Mouse (Mus musculus) MEL (cell line): ENCODE data around the gene Kctd10. TPM values are rescaled to one million over a fixed set of nuclear protein-coding genes. Genes with fewer than 3 reads are reported as not detected.

Source experiments
- DNase-seq: peaks from one replicate; pipeline ENCODE4 v3.0.0; 2011; ENCODE audit warnings: low read depth, low spot score
- H3K27ac ChIP-seq: 2 replicates; pipeline ENCODE4 v1.5.1; 2012; ENCODE audit warnings: low read depth, mild to moderate bottlenecking, control low read depth, low read length, moderate library complexity; ENCODE audit not compliant: control insufficient read depth
- H3K27me3 ChIP-seq, 2 experiments: fragments of 150-350 bp in 1 of 2; sonication (generic) in 1 of 2; 2 replicates each; pipeline ENCODE4 v1.6.1; 2012; ENCODE audit warnings: low read length in 2 of 2, mild to moderate bottlenecking in 2 of 2, improper control_type of control experiment in 1 of 2, moderate library complexity in 1 of 2; ENCODE audit not compliant: insufficient read depth in 2 of 2, control insufficient read depth in 1 of 2
- H3K36me3 ChIP-seq, 2 experiments: 2 replicates each; pipeline ENCODE4 v1.6.1; 2012 to 2014; ENCODE audit warnings: low read length in 2 of 2, improper control_type of control experiment in 1 of 2, inconsistent platforms in 1 of 2, mild to moderate bottlenecking in 1 of 2; ENCODE audit not compliant: insufficient read depth in 2 of 2, control insufficient read depth in 1 of 2
- H3K4me1 ChIP-seq, 2 experiments: fragments of 150-350 bp in 1 of 2; sonication (generic) in 1 of 2; 2 replicates each; pipeline ENCODE4 v1.6.1; 2012; ENCODE audit warnings: low read length in 2 of 2, improper control_type of control experiment in 1 of 2, mild to moderate bottlenecking in 1 of 2; ENCODE audit not compliant: insufficient read depth in 2 of 2, control insufficient read depth in 1 of 2
- H3K4me3 ChIP-seq, 2 experiments: fragments of 150-350 bp in 1 of 2; sonication (generic) in 1 of 2; 2 replicates each; pipeline ENCODE4 v1.5.1; 2012; ENCODE audit warnings: low read depth in 2 of 2, low read length in 2 of 2, mild to moderate bottlenecking in 2 of 2, moderate library complexity in 2 of 2, control low read depth in 1 of 2, improper control_type of control experiment in 1 of 2; ENCODE audit not compliant: control insufficient read depth in 1 of 2, insufficient read depth in 1 of 2
- H3K79me2 ChIP-seq: 2 replicates; pipeline ENCODE4 v1.6.1; 2012; ENCODE audit warnings: mild to moderate bottlenecking, low read length, moderate library complexity; ENCODE audit not compliant: control insufficient read depth, poor library complexity, insufficient read depth
- H3K9ac ChIP-seq: 2 replicates; pipeline ENCODE4 v1.6.1; 2012; ENCODE audit warnings: low read depth, mild to moderate bottlenecking, control low read depth, low read length, moderate library complexity; ENCODE audit not compliant: control insufficient read depth, poor library complexity, severe bottlenecking
- H3K9me3 ChIP-seq: fragments of 150-350 bp; sonication (generic); replicated peaks from 2 replicates; pipeline ENCODE4 v1.6.1; 2012; ENCODE audit warnings: mild to moderate bottlenecking, low read length, improper control_type of control experiment, moderate library complexity; ENCODE audit not compliant: insufficient read depth
- BHLHE40 ChIP-seq: IDR thresholded peaks from 2 replicates; pipeline ENCODE4 v1.6.1; 2012; ENCODE audit warnings: low read depth, mild to moderate bottlenecking, inconsistent platforms, low read length, improper control_type of control experiment, borderline replicate concordance
- CHD1 ChIP-seq: IDR thresholded peaks from 2 replicates; pipeline ENCODE4 v1.6.1; 2012; ENCODE audit warnings: low read depth, mild to moderate bottlenecking, inconsistent platforms, low read length, improper control_type of control experiment
- CTCF ChIP-seq, 3 experiments: IDR thresholded peaks in 2 of 3; conservative IDR thresholded peaks in 1 of 3; 2 replicates each; pipeline ENCODE4 v1.5.1; 2011 to 2012; ENCODE audit warnings: low read length in 3 of 3, low read depth in 2 of 3, mild to moderate bottlenecking in 2 of 3, improper control_type of control experiment in 1 of 3, inconsistent platforms in 1 of 3, mixed read lengths in 1 of 3, moderate library complexity in 1 of 3; ENCODE audit not compliant: control insufficient read depth in 1 of 3, insufficient read depth in 1 of 3, poor library complexity in 1 of 3, severe bottlenecking in 1 of 3
- ELF1 ChIP-seq: IDR thresholded peaks from 2 replicates; pipeline ENCODE4 v1.6.1; 2014; ENCODE audit warnings: low read depth, mild to moderate bottlenecking, inconsistent platforms, low read length, improper control_type of control experiment, moderate library complexity
- ETS1 ChIP-seq: IDR thresholded peaks from 2 replicates; pipeline ENCODE4 v1.6.1; 2012; ENCODE audit warnings: low read depth, mild to moderate bottlenecking, inconsistent platforms, low read length, improper control_type of control experiment, moderate library complexity
- JUND ChIP-seq: IDR thresholded peaks from 2 replicates; pipeline ENCODE4 v1.6.1; 2011; ENCODE audit warnings: low read depth, mild to moderate bottlenecking, improper control_type of control experiment, low read length
- KAT2A ChIP-seq: conservative IDR thresholded peaks from 2 replicates; pipeline ENCODE4 v1.6.1; 2012; ENCODE audit warnings: low read depth, low read length, improper control_type of control experiment, inconsistent platforms
- MAFK ChIP-seq: IDR thresholded peaks from 2 replicates; pipeline ENCODE4 v1.6.1; 2011; ENCODE audit warnings: low read depth, mild to moderate bottlenecking, low read length, improper control_type of control experiment, borderline replicate concordance
- MAX ChIP-seq: IDR thresholded peaks from 2 replicates; pipeline ENCODE4 v1.6.1; 2011; ENCODE audit warnings: low read length, improper control_type of control experiment
- MYB ChIP-seq: IDR thresholded peaks from 2 replicates; pipeline ENCODE4 v1.6.1; 2011; ENCODE audit warnings: mild to moderate bottlenecking, low read depth, low read length, improper control_type of control experiment
- NRF1 ChIP-seq: IDR thresholded peaks from 2 replicates; pipeline ENCODE4 v1.6.1; 2014; ENCODE audit warnings: low read depth, mild to moderate bottlenecking, inconsistent platforms, low read length, improper control_type of control experiment, moderate library complexity; ENCODE audit not compliant: poor library complexity, insufficient read depth, severe bottlenecking
- POLR2A ChIP-seq, 2 experiments: IDR thresholded peaks; 2 replicates each; pipeline ENCODE4 v1.6.1; 2011 to 2012; ENCODE audit warnings: low read length in 2 of 2, mild to moderate bottlenecking in 2 of 2, control low read depth in 1 of 2, improper control_type of control experiment in 1 of 2, low read depth in 1 of 2, moderate library complexity in 1 of 2; ENCODE audit not compliant: control insufficient read depth in 1 of 2, insufficient read depth in 1 of 2, poor library complexity in 1 of 2
- SMC3 ChIP-seq: IDR thresholded peaks from 2 replicates; pipeline ENCODE4 v1.6.1; 2011; ENCODE audit warnings: low read depth, low read length, improper control_type of control experiment
- TCF12 ChIP-seq: IDR thresholded peaks from 2 replicates; pipeline ENCODE4 v1.6.1; 2014; ENCODE audit warnings: low read depth, mild to moderate bottlenecking, inconsistent platforms, low read length, improper control_type of control experiment, moderate library complexity
- USF2 ChIP-seq, 2 experiments: IDR thresholded peaks; 2 replicates each; pipeline ENCODE4 v1.6.1; 2011 to 2012; ENCODE audit warnings: improper control_type of control experiment in 2 of 2, low read length in 2 of 2, borderline replicate concordance in 1 of 2, inconsistent platforms in 1 of 2, low read depth in 1 of 2, mild to moderate bottlenecking in 1 of 2; ENCODE audit not compliant: insufficient read depth in 1 of 2
- polyA plus RNA-seq, 2 experiments: library from polyadenylated mRNA; stranded (reverse) in 1 of 2; unstranded in 1 of 2; fragments of >175 nt in 1 of 2; fragments of >200 nt in 1 of 2; gene quantifications; 2 replicates each; pipeline versions ENCODE4 v1.2.1 to v1.2.4; 2012; ENCODE audit warnings: low replicate concordance in 2 of 2, low read depth in 1 of 2; ENCODE audit not compliant: insufficient read length in 2 of 2, insufficient read depth in 1 of 2, missing spikeins in 1 of 2
- total RNA-seq: library from RNA; depleted of rRNA; stranded (reverse); fragments of 300-350 nt; gene quantifications from 2 replicates; pipeline ENCODE4 v1.2.3, GENCODE M21; 2012

The Kctd10 gene
- total and polyA plus RNA-seq, 3 experiments: 42.2 to 47.8 TPM; not detected in 1

DNA sequence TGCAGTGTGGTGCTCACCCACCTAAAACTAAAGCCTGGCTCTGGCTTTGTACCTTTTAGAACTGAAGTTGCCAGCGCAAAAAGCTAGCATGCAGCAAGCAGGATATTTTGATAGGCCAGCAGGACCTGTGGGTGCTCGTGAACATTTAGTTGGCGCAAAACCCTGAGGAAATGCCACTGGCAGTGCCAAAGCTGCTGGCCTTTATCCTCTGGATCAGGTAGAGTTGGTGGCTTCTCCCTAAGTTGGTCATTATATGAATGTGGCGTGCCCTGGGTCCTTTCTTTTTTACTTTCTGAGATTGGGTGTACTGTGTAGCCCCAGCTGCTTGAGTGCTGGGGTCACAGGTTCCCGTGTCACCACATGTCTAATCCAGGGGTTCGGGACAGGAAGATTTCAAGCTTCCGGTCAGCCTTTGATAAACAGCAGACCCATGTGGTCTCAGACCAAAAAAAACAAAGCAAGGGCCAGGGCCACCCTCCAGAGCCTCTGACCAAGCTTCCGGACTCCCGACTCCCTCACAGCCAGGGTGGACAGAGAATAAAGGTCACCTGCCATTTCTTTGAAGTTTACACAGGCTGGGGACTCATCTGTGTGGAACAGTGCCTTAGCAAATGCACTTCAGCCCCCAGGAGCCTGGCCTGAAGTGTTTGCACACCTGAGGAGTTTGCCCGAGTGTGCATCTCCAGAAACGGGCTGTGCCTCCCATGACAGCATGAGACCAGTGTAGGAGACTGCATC is 41.4 kb upstream of the Kctd10 start:
- no peaks in the 10 kb centered on the region; a peak in 1 of 4 replicates for H3K36me3 ChIP-seq
- no peak overlapping the region for H3K4me3 ChIP-seq
- H3K9me3 ChIP-seq: no peaks in the 10 kb centered on the region
- no peaks in the 10 kb centered on the region for H3K27me3 ChIP-seq
- no peaks in the 10 kb centered on the region for H3K79me2 ChIP-seq
- H3K4me1 ChIP-seq: no peaks in the 10 kb centered on the region
- no peak for DNase-seq
- H3K27ac ChIP-seq: no peak overlapping the region
- H3K9ac ChIP-seq: no peak overlapping the region
- TF ChIP-seq POLR2A (IDR thresholded peaks at IDR 0.05; ENCODE audit: control insufficient read depth in 1 of 2, insufficient read depth in 1 of 2, low read depth in 1 of 2, low read length in 2 of 2, poor library complexity in 1 of 2) (no peak), KAT2A (no peak), NRF1 (no peak), BHLHE40 (no peak), MAX (no peak), USF2 (IDR thresholded peaks at IDR 0.05; ENCODE audit: borderline replicate concordance in 1 of 2, insufficient read depth in 1 of 2, low read depth in 1 of 2, low read length in 2 of 2) (no peak), TCF12 (no peak), ELF1 (no peak), MAFK (no peak), ETS1 (no peak), CTCF (IDR thresholded peaks at IDR 0.05 in 2 of 3, conservative IDR thresholded peaks at IDR 0.05 in 1 of 3; ENCODE audit: control insufficient read depth in 1 of 3, insufficient read depth in 1 of 3, low read depth in 2 of 3, low read length in 3 of 3, poor library complexity in 1 of 3, severe bottlenecking in 1 of 3) (no peak), MYB (no peak)

- Histone ChIP-seq H3K9ac (no peak overlapping the region), H3K36me3 (no peaks in the 10 kb centered on the region; a peak in 1 of 4 replicates), H3K79me2 (no peaks in the 10 kb centered on the region), H3K9me3 (no peaks in the 10 kb centered on the region), H3K27me3 (no peaks in the 10 kb centered on the region), H3K4me1 (no peaks in the 10 kb centered on the region), H3K4me3 (no peak overlapping the region), H3K27ac (no peak overlapping the region)
- peak; percentile 18 for DNase-seq
- TF ChIP-seq CHD1 (no peak), JUND (no peak), SMC3 (peak; percentile 24; the same call in 1 of the 2 replicates), CTCF (IDR thresholded peaks at IDR 0.05 in 2 of 3, conservative IDR thresholded peaks at IDR 0.05 in 1 of 3; ENCODE audit: control insufficient read depth in 1 of 3, insufficient read depth in 1 of 3, low read depth in 2 of 3, low read length in 3 of 3, poor library complexity in 1 of 3, severe bottlenecking in 1 of 3) (peak; percentile 45 to 60 (median 46))
Measured at GRCm38 (mm10) chr5:114418541-114418940, 38.2 kb upstream of the Kctd10 start.
